Mouse (Mus musculus) urinary bladder, adult 2 months (tissue): Measurements from ENCODE around the gene Gnrhr. TPM values are rescaled to one million over a fixed set of nuclear protein-coding genes. Genes with fewer than 3 reads are reported as not detected.

Experiments used
- DNase-seq: peaks from one replicate; pipeline ENCODE4 v3.0.0; 2022; ENCODE audit warnings: low spot score
- polyA plus RNA-seq: library from polyadenylated mRNA; depleted of rRNA; stranded (reverse); fragments of >200 nt; gene quantifications from 2 replicates; pipeline ENCODE4 v1.2.3, GENCODE M21; 2012; rRNA removed

The Gnrhr gene
- polyA plus RNA-seq = 0.06 and 0.19 TPM in 2 replicates

DNA sequence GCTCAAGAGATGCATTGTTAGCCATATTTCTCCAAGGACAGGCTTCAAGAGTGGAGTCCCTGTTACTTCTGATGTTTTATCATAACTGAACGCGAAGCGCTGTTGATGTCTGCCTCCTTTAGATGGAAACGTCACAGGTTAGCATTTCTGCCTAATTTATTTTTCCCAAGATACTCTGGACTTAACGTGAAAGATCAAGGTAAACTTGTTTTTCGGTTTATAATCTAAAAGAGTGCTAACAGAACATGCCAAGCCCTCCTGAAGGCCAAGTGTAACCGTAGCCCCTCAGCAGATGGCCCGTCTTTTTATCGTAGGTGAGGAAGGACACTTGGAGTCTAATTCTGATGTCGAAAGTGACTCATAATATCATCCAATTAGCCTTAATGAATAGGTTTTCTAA, at the start of gene Gnrhr:
Gene Gnrhr (minus strand): TSS at position 101 of the 400 bp plus-strand sequence.
- no peak for DNase-seq

DNA sequence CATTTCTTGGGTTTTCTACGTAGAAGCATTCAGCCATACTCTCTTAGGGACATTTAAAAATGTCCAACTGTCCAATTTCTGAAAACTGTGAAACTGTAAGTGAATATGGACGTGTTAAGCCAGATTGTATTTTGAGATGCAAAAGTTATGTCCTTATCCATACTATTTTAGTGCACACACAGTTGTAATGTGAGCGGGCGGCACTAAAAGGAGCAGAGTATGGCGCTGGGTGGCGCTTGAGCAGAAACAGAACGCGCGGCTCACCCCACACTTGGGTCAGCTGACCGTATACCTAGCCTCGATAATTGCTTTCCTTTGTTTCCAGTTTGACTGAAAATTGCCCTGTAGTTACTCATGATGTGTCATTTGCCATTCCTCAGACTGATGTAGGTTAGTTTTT, 48.9 kb upstream of the Gnrhr start:
- no peak for DNase-seq

DNA sequence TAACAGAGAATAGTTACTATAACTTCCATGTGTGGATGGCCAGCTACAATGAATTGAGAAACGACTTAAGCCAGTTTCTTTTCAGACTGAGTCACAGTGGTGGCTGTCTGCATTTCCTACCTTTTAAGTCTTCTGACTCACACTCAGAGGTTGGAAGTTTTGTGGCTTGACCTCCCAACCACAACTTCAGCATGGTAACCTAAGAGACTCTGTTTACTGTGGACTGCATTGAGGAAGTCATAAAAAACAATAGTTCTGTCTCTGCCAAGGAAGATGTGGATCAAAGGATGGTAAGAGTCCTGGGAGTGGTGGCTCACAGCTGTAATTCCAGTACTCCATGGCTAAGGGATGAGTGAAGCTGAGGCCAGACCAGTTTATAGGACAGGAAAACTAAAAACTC, 47.2 kb upstream of the Gnrhr start:
- DNase-seq = no peak

DNA sequence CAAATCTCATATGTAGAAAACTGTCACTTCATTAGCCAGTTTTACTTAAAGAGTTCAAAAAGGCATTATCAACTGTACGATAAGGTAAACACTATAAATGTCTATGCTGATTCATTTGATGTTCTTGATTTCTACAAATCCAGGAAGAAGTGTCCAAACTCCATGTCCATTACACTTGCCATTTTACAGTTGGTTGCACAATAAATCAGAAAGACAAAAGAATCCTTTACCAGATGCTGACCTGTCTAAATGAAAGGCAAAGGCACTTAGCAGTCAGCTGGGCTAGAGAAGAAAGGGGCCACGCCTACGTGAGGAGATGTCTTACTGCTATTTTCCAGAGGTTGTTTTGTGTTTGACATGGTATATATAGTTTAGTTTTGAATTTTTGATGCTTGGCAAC, 46.6 kb upstream of the Gnrhr start:
- no peak for DNase-seq

DNA sequence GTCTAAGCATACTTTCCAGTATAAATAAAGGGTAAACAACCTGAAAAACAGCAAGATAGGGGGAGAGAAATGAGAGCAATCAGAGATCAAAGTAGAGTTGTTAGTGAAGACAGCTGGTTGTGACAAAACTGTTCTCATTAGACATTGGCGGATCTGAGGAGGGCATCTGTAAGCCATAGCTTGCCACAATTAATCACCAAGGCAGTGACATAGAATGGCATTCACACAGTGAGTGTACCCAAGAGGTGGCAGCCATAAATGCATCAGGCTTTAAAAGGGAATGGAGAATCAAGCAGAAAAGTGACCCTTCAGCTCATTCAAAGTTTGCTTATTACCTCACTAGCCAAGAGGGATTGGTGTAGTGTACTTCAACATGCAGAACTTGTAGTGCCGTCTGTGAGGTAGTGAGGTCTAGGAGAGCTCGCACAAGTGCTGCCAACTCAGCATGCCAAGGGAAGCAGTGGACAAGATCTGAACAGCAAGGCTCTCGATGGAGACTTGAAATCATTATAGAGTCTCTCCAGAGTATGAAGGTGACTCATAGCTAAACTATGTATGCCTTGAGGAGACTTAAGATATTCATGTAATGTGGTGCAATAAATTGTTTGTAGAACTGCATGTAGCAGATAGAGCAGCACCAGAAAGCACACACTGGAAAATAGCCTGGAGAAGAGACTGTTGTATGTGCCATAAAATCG, 29.6 kb upstream of the Gnrhr start:
- no peak for DNase-seq

DNA sequence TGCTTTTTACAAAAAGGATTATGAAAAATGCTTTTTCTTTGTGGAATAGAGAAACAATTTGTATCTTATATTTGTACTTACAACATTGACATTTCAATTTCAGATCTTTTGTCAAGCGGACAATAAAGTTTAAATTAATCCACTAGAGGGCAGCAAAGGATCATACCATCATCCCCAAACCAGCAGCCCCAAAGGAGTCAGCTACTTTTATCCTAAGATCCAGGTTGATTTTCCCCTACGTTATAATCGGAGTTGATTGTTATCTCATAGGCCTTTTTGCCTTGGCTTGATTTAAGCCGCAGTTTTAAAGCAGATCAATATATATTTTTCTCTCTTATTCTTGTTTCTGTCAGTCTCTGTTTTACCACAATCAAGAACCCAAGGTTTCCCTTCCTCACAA, 6.3 kb downstream of the Gnrhr start:
- DNase-seq = no peak

DNA sequence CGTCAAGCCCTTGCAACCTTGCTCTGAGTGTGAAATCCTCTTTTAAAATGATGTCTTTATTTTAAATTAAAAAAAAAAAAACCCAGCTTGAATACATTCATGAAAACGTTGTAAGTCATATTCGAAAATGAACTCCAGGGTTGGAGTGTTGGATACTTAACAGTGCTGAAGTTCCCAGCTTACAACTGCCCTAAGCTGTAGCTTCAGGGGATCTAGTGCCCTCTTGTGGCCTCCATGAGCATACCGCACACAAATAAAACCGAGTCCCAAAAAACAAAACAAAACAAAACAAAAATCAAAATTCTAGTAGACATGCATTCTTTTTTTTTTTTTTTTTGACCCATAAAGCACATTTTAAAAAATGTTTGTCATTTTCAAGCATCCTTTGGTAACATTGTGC, 6.9 kb downstream of the Gnrhr start:
- no peak for DNase-seq

DNA sequence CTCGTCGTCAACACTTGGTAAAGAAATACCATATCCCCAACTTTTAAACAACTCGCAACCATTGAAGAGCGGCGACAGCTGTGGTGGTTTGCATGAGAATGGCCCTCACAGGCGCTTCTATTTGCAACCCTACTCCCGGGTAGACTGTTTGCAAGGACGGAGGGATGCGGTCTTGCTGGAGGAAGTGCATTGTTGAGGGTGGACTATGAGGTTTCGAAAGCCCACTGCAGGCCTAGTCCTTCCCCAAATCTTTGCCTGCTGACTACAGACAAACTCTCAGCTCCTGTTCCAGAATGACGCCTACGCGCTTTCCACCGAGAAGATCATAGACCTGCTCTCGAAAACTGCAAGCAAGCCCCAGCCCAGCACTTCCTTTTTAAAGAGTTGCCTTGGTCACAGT, 7.4 kb downstream of the Gnrhr start:
- DNase-seq = no peak

DNA sequence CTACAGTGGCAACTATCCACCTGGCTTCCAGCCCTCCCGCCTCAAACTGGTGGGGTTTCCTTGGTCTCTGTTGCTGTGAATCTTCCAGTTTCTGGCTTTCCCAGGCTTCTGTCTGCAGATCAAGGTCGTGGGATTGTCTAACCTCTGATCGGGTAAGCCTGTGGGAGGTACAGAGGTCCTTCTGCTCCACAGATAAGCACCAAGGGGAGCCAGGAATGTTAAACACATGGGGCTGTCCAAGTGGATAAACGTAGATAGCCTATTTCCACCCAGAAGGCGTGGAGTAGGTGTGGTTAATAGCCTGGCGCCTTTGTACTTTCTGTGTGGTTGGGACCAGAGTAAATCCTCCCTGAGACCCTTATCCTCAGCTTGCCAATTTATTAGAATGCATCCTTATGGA, 10.3 kb downstream of the Gnrhr start:
- no peak for DNase-seq

DNA sequence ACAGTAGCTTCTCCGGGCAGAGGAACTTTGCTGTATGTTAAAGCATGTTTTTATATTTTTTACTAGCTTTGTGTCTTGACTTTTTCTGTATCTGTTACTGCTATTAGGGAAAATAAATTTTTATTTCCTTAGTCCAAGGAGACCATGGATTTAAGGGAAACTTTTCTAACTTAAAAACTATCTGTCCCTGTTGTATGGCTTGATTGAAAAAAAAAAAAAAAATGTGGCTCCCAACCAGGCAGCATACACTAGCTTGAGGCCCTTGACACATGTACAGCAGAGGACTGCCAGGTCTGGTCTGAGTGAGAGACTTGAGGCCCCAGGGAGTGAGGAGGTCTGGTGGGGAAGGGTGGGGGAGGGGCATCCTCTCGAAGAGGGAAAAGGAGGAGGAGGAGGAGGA, 23.9 kb downstream of the Gnrhr start:
- DNase-seq = no peak

DNA sequence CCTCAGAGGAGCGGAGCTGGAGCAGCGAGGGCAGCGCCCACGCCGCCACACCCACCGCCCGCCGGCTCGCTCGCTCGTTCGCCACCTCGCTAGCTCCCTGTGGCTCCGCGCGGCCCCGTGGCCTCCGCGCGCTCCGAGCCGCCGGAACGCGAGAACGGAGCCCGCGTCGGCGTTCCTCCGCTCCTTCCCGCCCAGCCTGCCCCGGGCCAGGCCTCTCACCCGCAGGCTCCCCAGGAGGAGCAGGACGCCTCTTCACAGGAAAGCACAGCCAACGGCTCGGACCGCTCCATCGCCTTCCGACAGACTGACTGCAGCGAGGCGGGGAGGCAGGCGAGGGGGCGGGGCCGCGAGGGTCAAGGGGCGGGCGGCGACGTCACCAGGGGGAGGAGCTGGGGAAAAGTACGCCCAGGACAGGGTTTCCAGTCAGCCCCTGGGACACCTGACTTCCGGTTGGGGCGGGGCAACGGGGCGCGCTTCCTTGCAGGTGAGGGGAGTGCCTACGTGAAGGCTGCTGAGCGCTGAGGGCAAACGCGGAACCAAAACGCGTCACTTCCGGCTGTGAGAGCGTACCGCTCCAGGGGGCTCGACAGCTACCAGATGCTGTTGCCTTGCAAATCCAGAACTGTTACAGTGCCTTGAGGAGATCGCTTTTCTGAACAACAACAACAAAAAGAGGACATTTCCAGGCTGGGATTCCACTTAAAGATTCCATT, 25.1 kb downstream of the Gnrhr start, which contains the start of gene Uba6:
Gene Uba6 (minus strand): TSS at position 355 of the 713 bp plus-strand sequence.
- peak; percentile 97 for DNase-seq

DNA sequence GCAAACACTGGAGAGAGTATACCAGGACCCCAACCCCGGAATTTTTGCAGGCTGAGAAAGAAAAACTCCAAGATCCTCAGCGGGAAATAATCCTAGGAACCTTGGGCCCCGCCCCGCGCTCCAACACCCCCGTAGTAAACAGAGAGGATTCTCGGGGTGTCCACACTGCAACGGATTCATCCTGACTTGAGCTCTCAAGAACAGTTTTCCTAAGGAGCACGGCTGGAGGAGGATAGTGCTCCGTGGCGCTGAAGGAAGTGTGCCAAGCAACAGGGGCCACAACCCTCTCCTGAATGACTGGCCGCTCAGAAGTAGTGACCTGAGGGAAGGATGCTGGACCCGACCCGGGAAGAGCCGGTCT, 25.6 kb downstream of the Gnrhr start:
- DNase-seq = no peak

Other genes starting within 250 kb of the Gnrhr start
- gene Cenpc1, start 132.3 kb downstream of the Gnrhr start, polyA plus RNA-seq = 9.1 and 9.5 TPM in 2 replicates
- 1.4 and 1.7 TPM in 2 replicates for gene Stap1, start 126.2 kb downstream of the Gnrhr start, polyA plus RNA-seq
- gene Uba6, start 25.1 kb downstream of the Gnrhr start, polyA plus RNA-seq = 6.2 and 6.8 TPM in 2 replicates
- gene Tmprss11c, start 91.4 kb upstream of the Gnrhr start, polyA plus RNA-seq = not detected in 2 replicates
- gene Tmprss11d, start 175.5 kb upstream of the Gnrhr start, polyA plus RNA-seq = not detected in 2 replicates